Mouse (Mus musculus): ENCODE data around the gene Pcsk5.

DNA sequence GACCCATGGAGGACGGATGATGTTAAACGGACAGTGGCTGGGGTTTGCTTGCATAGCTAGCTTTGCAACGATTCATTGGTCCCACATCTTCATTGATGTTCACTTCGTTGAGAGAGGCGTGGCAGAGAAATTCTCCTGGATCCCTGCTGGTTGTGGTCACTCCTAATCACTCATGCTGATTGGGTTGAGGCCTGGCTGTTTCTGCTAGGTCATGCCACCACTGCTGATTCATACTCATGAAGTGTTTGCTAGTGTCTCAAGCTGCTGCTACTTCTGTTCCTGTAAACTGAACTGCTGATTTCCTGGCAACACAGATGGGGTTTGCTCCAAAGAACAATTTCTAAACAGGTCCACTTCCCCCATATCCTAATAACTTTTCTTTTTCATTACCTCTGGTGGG, 430.6 kb downstream of the Pcsk5 start:
- TF ChIP-seq CTCF (IDR thresholded peaks at IDR 0.05; ENCODE audit: extremely low read depth, insufficient read depth, low read length) = no peak
- TF ChIP-seq POLR2A (IDR thresholded peaks at IDR 0.05; ENCODE audit: extremely low read depth, insufficient read depth, low read length) = no peak

Data from cortical plate, adult 2 months (tissue).